In the genomic region with DNA sequence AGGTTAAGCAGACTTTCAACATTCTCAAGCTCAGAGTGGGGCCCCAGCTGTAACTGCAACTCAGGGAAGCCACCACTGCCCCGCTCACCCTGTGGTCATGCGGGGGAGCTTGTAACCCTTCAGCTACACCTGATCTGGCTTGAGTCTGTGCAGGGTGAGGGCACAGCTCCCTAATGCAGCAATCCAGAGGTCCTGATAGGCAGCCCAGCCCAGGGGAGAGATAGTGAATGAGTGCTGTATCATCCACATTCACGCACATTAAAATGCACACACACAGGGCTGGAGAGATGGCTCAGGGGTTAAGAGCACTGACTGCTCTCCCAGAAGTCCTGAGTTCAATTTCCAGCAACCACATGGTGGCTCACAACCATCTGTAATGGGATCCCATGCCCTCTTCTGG, we compare ENCODE assay signal across 14 mouse cellular contexts.
"Had no signal": no experiment of that assay in that cellular context is flagged by ENCODE, and none has a peak within 500 bp of the region (broad histone marks: within the 10 kb centered on the region; RNA-seq: fewer than 3 reads in every experiment).

No protein-coding gene starts in this region.

- DNase-seq: kidney, adult 11 months; kidney, postnatal 14 days; left cerebral cortex, postnatal 4 days; lung, adult 2 months; lung, postnatal 4 days; midbrain, embryonic 14.5 days; retina, postnatal 1 day; right cerebral cortex, postnatal 14 days; thymus, postnatal 36 days had no signal

- H3K9me3 ChIP-seq: kidney, embryonic 15.5 days; limb, embryonic 13.5 days; neural tube, embryonic 12.5 days had no signal

- H3K4me1 ChIP-seq: limb, embryonic 13.5 days; neural tube, embryonic 12.5 days had no signal

- H3K36me3 ChIP-seq: kidney, embryonic 15.5 days; limb, embryonic 13.5 days; neural tube, embryonic 12.5 days had no signal

- H3K27me3 ChIP-seq: neural tube, embryonic 12.5 days had no signal

- H3K4me2 ChIP-seq: kidney, embryonic 15.5 days; limb, embryonic 13.5 days; neural tube, embryonic 12.5 days had no signal

- H3K9ac ChIP-seq: kidney, embryonic 15.5 days; limb, embryonic 13.5 days; neural tube, embryonic 12.5 days had no signal

- H3K4me3 ChIP-seq: kidney, embryonic 15.5 days; limb, embryonic 13.5 days; neural tube, embryonic 12.5 days had no signal

- H3K27ac ChIP-seq: hindbrain, postnatal 0 days; kidney, embryonic 15.5 days; limb, embryonic 13.5 days; neural tube, embryonic 12.5 days had no signal

- ATAC-seq: hindbrain, postnatal 0 days; lung, postnatal 0 days had no signal
